Mouse (Mus musculus) Patski (cell line): ENCODE measurements around the gene Mapkapk3. TPM values are rescaled to one million over a fixed set of nuclear protein-coding genes. Genes with fewer than 3 reads are reported as not detected.

ENCODE experiments used
- ATAC-seq: fragments of 100-300 bp; one replicate; pipeline ENCODE4 v1.8.0; 2021
- CTCF ChIA-PET: fragments of 350-600 bp; sonication (Branson Sonifier 250); formaldehyde crosslinking; loops from one replicate; lab custom pipeline; 2022; ENCODE audit warnings: inconsistent platforms; lab: Charles Lee
- POLR2A ChIA-PET: fragments of 350-600 bp; sonication (Branson Sonifier 250); formaldehyde crosslinking; loops from one replicate; lab custom pipeline; 2022; ENCODE audit warnings: antibody characterized with exemption, inconsistent platforms; lab: Charles Lee
- DNase-seq: peaks from one replicate; pipeline ENCODE4 v3.0.0-alpha.2; 2011; ENCODE audit warnings: low read depth, low spot score
- H3K27me3 ChIP-seq: fragments of 371-371 bp; one replicate; pipeline ENCODE4 v1.5.1; 2021
- CTCF ChIP-seq: fragments of 100-300 bp; IDR thresholded peaks from one replicate; pipeline ENCODE4 v1.5.1; 2021
- in situ Hi-C: fragments of 300-500 bp; cut with MboI; formaldehyde crosslinking; loops from 3 replicates; pipeline ENCODE4 v1.11.1; 2018; ENCODE audit warnings: low pct_unique_long_range_greater_than_20kb, mixed read lengths
- polyA plus RNA-seq: library from polyadenylated mRNA; unstranded; gene quantifications from one replicate; pipeline ENCODE4 v1.2.3, GENCODE M21; 2021

Mapkapk3 gene
- polyA plus RNA-seq, 1 experiment from 2014 or later: 14.5 TPM

GRCm38 (mm10) chr9:107327879-107328620 is 38.4 kb upstream of the Mapkapk3 start:
- POLR2A ChIA-PET: interaction anchor here (1.5 kb wide), 1 partner anchor 22 kb away, joined by 3 read pairs; no protein-coding TSS in a partner anchor
- no peak for TF ChIP-seq CTCF
- CTCF ChIA-PET: interaction anchor here (1.3 to 2.4 kb wide), 2 partner anchors 32 to 34 kb away, joined by 3 to 8 read pairs; partner anchors contain the start of gene Cish
- in situ Hi-C loops: no loop called here
- no peak for DNase-seq
- no peaks in the 10 kb centered on the region for H3K27me3 ChIP-seq
- ATAC-seq: no peak

DNA sequence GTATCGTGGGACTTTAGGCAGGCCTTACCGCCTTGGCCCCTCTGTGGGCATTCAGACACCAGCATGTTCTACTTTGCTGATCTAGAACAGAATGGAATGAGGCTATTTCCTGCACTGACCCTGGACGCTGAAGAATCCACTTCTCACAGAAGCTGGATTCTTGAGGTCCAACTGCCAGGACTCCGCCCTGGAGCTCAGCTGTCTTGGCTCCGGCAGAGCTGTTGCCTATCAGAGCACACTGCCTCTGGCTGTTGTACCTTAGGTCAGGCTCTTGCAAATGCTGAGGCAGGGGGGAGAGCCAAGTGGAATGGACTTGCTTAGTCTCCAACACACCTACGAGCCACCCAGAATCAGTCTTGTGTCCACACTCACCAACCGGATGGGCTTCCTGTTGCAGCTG is 36.2 kb upstream of the Mapkapk3 start:
- CTCF ChIA-PET: interaction anchor here (0.9 to 2.9 kb wide), 6 partner anchors 10 to 29 kb away, joined by 3 to 15 read pairs (median 4); partner anchors contain the start of gene Cish
- no peaks in the 10 kb centered on the region for H3K27me3 ChIP-seq
- DNase-seq (no peak), ATAC-seq (peak; percentile 37)
- POLR2A ChIA-PET: interaction anchor here (0.6 to 6.5 kb wide), 6 partner anchors 9 to 28 kb away, joined by 3 to 54 read pairs (median 6); partner anchors contain the start of gene Cish
- in situ Hi-C loops: no loop called here
- no peak for TF ChIP-seq CTCF

DNA sequence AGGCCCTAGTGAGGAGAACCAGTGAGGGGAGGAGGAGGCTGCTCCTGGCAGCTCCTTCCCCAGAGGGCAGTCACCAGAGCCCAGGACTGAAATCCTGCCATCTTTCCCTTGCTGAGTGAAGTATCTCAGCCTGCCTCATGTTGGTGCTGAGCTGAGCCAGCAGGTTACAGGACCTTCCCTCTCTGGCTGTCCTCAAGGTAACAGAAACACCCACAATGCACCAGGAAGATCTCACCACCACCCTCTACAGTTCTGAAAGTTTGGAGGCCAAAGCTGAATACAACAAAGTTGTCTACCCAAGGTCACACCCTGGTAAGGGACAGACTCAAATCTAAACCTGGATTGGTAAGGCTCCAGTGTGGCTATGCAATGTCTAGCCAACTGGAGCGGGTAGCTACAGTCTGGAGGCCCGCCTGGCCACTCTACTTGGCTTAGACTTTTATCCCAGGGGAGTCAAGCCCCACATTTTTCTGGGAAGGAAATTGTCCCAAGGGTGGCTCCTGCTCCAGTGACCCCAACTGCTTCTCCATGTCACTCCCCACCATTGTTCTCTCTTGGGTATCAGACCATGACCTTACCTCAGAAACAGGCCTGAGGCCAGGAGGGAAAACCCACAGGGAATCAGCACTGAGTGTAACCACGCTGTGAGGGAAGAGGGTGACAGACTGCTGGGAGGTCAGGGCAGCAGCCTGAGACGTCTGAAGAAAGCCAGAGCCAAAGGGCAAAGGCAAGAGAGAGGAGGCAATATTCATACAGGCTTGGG is 35.3 kb upstream of the Mapkapk3 start:
- in situ Hi-C loops: loop anchor here (25.0 kb wide), 2 partner anchors 387 to 1138 kb away; partner anchors contain the start of genes Ppm1m and Sema3f
- DNase-seq (no peak), ATAC-seq (peak; percentile 73)
- H3K27me3 ChIP-seq: no peaks in the 10 kb centered on the region
- ChIA-PET POLR2A (interaction anchor here (1.6 to 6.5 kb wide), 5 partner anchors 10 to 27 kb away, joined by 6 to 54 read pairs (median 7); partner anchors contain the start of gene Cish), CTCF (interaction anchor here (0.8 to 2.9 kb wide), 5 partner anchors 11 to 28 kb away, joined by 3 to 15 read pairs (median 4); partner anchors contain the start of gene Cish)
- TF ChIP-seq CTCF: no peak

GRCm38 (mm10) chr9:107323558-107323957 is 33.9 kb upstream of the Mapkapk3 start:
- H3K27me3 ChIP-seq: no peaks in the 10 kb centered on the region
- DNase-seq: no peak
- in situ Hi-C loops: loop anchor here (25.0 kb wide), 2 partner anchors 389 to 1136 kb away; partner anchors contain the start of genes Ppm1m and Sema3f
- ChIA-PET CTCF (interaction anchor here (1.7 to 2.9 kb wide), 3 partner anchors 13 to 27 kb away, joined by 6 to 15 read pairs (median 13); partner anchors contain the start of gene Cish), POLR2A (interaction anchor here (1.7 to 6.5 kb wide), 4 partner anchors 15 to 25 kb away, joined by 7 to 54 read pairs (median 10); partner anchors contain the start of gene Cish)
- TF ChIP-seq CTCF: no peak
- no peak for ATAC-seq

DNA sequence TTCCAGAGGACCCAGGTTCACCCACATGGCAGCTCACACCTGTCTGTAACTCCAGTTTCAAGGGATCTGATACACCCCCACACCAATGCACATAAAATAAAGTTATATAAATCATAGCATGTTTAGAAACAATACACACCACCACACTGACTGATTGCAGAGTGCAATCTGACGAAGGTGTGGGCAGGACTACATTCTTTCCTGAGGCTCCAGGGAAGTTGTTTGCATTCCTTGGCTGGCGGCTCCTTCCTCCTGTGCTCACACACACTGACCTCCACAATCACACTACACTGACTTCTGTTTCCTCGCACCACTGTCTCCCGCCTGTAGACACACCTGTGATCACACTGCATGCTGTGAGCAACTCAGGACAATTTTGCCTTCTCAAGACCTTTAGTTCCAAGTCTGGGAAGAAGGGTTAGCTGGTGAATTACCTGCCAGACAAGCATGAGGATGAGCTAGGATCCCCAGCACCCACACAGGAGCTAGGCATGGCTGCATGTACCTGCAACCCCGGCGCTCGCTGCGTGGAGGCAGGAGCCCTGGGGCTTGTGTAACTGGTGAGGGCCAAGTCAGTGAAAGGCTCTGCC is 32.9 kb upstream of the Mapkapk3 start:
- ATAC-seq (no peak), DNase-seq (no peak)
- in situ Hi-C loops: loop anchor here (25.0 kb wide), 2 partner anchors 390 to 1135 kb away; partner anchors contain the start of genes Ppm1m and Sema3f
- no peaks in the 10 kb centered on the region for H3K27me3 ChIP-seq
- ChIA-PET POLR2A (interaction anchor here (2.6 to 6.5 kb wide), 2 partner anchors 14 to 24 kb away, joined by 9 to 54 read pairs; partner anchors contain the start of gene Cish), CTCF (interaction anchor here (1.3 to 1.7 kb wide), 2 partner anchors 14 to 17 kb away, joined by 4 to 6 read pairs; no protein-coding TSS in a partner anchor)
- no peak for TF ChIP-seq CTCF

DNA sequence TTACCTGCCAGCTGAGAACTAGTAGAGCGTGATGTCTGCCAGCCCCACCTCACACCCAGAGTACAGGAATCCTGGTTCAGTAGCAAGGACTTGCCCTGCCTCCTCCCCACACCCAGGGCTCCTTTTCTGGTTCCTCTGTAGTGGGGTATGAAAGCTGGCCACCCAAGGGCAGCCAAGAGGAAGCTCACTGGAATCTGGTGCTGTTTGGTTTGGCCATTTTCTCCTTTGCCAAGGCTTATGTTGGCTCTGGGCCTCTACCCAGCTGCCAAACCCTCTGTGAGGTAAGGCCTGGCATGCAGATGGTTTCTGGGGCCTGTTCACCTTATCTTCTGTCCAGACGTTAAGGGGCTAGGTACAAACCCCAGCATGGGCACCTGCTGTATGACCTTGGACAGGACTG is 26.1 kb upstream of the Mapkapk3 start:
- no peaks in the 10 kb centered on the region for H3K27me3 ChIP-seq
- ChIA-PET POLR2A (interaction anchor here (0.9 to 5.3 kb wide), 2 partner anchors 19 to 399 kb away, joined by 3 to 32 read pairs; partner anchors contain the start of gene Cish), CTCF (interaction anchor here (1.2 to 1.4 kb wide), 3 partner anchors 17 to 21 kb away, joined by 3 read pairs; partner anchors contain the start of gene Cish)
- ATAC-seq (no peak), DNase-seq (no peak)
- no peak for TF ChIP-seq CTCF
- in situ Hi-C loops: loop anchor here (25.0 kb wide), 2 partner anchors 397 to 1128 kb away; partner anchors contain the start of genes Ppm1m and Sema3f

DNA sequence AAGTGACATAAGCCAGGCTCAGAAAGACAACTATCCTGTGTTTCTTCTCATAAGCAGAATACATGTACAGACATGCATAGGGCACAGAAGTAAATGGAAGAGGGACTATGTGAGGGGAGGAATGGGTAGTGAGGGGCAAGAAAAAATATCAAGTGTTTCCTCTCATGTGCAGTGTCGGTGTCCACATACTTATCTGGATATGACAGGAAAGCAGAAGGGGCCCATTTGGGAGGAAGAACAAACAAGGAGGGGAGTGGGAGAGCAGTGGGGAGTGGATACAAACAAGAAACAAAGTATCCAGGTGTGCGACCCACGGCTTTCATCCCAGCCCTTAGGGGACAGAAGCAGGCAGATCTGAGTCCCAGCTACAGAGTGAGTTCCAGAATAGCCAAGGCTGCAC is 24.2 kb upstream of the Mapkapk3 start:
- no peaks in the 10 kb centered on the region for H3K27me3 ChIP-seq
- ChIA-PET POLR2A (no interaction called here), CTCF (no interaction called here)
- in situ Hi-C loops: loop anchor here (25.0 kb wide), 2 partner anchors 398 to 1127 kb away; partner anchors contain the start of genes Ppm1m and Sema3f
- TF ChIP-seq CTCF: no peak
- DNase-seq: no peak
- ATAC-seq: no peak

- DNase-seq (no peak), ATAC-seq (no peak)
- TF ChIP-seq CTCF: no peak
- ChIA-PET CTCF (interaction anchor here (0.9 to 1.3 kb wide), 3 partner anchors 8 to 59 kb away, joined by 3 read pairs; no protein-coding TSS in a partner anchor), POLR2A (interaction anchor here (0.7 to 2.2 kb wide), 4 partner anchors 10 to 19 kb away, joined by 5 to 7 read pairs (median 6); no protein-coding TSS in a partner anchor)
- in situ Hi-C loops: loop anchor here (25.0 kb wide), 2 partner anchors 399 to 1126 kb away; partner anchors contain the start of genes Ppm1m and Sema3f
- no peaks in the 10 kb centered on the region for H3K27me3 ChIP-seq
Measured at GRCm38 (mm10) chr9:107312811-107313584, 23.3 kb upstream of the Mapkapk3 start.
